Mouse (Mus musculus) urinary bladder, postnatal 36 days (tissue): ENCODE data around the gene Mpzl2.
"Not testable (repeated sequence)": the region's sequence is repeated elsewhere in the genome, so short reads cannot be mapped to it uniquely, and the experiment has no call there.

Experiments used
- DNase-seq, 2 experiments: peaks; one replicate each; pipeline ENCODE4 v3.0.0; 2022; ENCODE audit warnings: low spot score in 2 of 2, mixed read lengths in 1 of 2

Mpzl2 gene

GRCm38 (mm10) chr9:45034526-45034925, 5.1 kb upstream of the Mpzl2 start:
- DNase-seq: no peak

GRCm38 (mm10) chr9:45037803-45038202, 1.8 kb upstream of the Mpzl2 start:
- not testable (repeated sequence) for DNase-seq

- peak in 1 of 2 experiments; percentile 19 for DNase-seq
These were observed 657 bp downstream of the Mpzl2 start for GRCm38 (mm10) chr9:45040066-45040845.

GRCm38 (mm10) chr9:45041131-45041838, 1.7 kb downstream of the Mpzl2 start:
- DNase-seq: peak; percentile 47 to 55

GRCm38 (mm10) chr9:45042056-45042720, 2.6 kb downstream of the Mpzl2 start:
- peak; percentile 78 to 85 for DNase-seq

GRCm38 (mm10) chr9:45042947-45043346, 3.3 kb downstream of the Mpzl2 start:
- DNase-seq: peak in 1 of 2 experiments; percentile 12

GRCm38 (mm10) chr9:45046973-45047372, 7.4 kb downstream of the Mpzl2 start:
- no peak for DNase-seq

- no peak for DNase-seq
These were observed 8.9 kb downstream of the Mpzl2 start for GRCm38 (mm10) chr9:45048511-45048910.

GRCm38 (mm10) chr9:45049731-45050130, 10.1 kb downstream of the Mpzl2 start:
- DNase-seq: no peak

- DNase-seq: no peak
These were observed 10.7 kb downstream of the Mpzl2 start for GRCm38 (mm10) chr9:45050301-45050700.

- DNase-seq: peak; percentile 72 to 74
These were observed 15.6 kb downstream of the Mpzl2 start, which contains the start of gene Mpzl3 for GRCm38 (mm10) chr9:45055082-45055713. Gene Mpzl3, plus strand, starts transcription at chr9:45055186.

- no peak for DNase-seq
These were observed 18.8 kb downstream of the Mpzl2 start for GRCm38 (mm10) chr9:45058304-45058940.

- DNase-seq: peak; percentile 52 to 56
These were observed 20.6 kb downstream of the Mpzl2 start for GRCm38 (mm10) chr9:45060151-45060550.

GRCm38 (mm10) chr9:45062677-45063076, 23.1 kb downstream of the Mpzl2 start:
- DNase-seq: no peak

GRCm38 (mm10) chr9:45064421-45064820, 24.8 kb downstream of the Mpzl2 start:
- no peak for DNase-seq

GRCm38 (mm10) chr9:45066735-45067134, 27.1 kb downstream of the Mpzl2 start:
- no peak for DNase-seq

- no peak for DNase-seq
These were observed 32.2 kb downstream of the Mpzl2 start for GRCm38 (mm10) chr9:45071800-45072199.

- DNase-seq: no peak
These were observed 38.3 kb downstream of the Mpzl2 start for GRCm38 (mm10) chr9:45077859-45078258.

- DNase-seq: no peak
These were observed 39.4 kb downstream of the Mpzl2 start, which contains the start of gene Jaml for GRCm38 (mm10) chr9:45079011-45079410. Gene Jaml, plus strand, starts transcription at chr9:45079183.

- no peak for DNase-seq
These were observed 43.5 kb downstream of the Mpzl2 start for GRCm38 (mm10) chr9:45083132-45083531.

GRCm38 (mm10) chr9:45084556-45084955, 45.0 kb downstream of the Mpzl2 start:
- DNase-seq: peak in 1 of 2 experiments; percentile 9
